Mouse (Mus musculus): ENCODE results near the gene Ckap2.

DNA sequence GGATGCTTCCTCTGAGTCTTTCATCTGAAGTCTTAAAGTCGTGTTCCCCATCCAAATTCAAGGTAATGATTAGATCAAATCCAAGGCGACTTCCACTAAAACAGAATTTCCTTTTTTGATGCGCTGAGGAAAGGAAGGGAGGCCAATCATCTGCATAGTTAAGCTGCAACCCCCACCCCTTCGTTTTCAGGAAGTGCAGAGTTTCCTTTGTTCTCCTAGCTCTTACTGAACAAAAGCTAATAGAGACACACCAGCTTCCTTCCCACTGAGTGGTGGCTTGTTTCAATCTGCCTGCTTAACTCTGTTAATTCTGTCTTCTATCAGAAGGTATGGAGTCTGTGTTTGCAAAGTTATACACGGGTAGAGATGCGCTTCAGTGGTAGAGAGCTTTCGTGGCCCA lies 43.0 kb upstream of the Ckap2 start:
- TF ChIP-seq CTCF (IDR thresholded peaks at IDR 0.05; ENCODE audit: low read depth, low read length) (no peak), POLR2A (IDR thresholded peaks at IDR 0.05; ENCODE audit: extremely low read depth, insufficient read depth, low read length) (no peak)

Data from liver, adult 2 months (tissue).